Mouse (Mus musculus): ENCODE results near the gene Tspan9. TPM values are rescaled to one million over a fixed set of nuclear protein-coding genes. Genes with fewer than 3 reads are reported as not detected.

The Tspan9 gene
- total RNA-seq, 1 experiment from 2014 or later = 0.67 TPM

DNA sequence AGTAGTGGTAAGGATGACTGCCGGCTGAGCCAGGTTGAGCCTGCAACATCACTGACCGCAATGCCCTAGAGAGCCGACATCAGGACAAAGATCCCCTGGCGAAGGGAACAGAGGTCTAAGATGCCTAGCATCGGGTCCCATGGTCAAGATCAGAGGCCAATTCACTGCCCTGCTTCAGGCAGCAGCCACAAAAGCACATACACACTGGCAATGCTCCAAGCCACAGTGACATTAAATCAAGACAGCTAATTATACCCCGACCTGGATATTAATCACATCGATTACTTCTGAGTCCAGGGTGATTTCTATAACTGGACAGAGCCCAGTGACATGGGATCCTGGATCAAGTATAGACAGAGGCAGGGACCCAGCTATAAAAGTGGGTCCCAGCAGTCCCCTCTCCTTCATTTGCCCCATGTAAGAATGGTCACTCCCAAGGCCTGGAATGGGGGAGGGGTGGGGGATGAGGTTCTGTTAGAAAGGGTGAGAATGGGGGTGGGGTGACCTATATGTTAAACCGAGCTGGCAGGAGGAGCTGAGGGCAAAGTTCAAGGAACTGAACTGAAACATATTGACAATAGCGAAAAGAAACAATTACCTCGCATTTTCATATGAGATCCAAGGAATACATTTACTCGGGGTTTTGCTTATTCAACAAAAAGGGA lies 162.9 kb downstream of the Tspan9 start:
- no peak for ATAC-seq (replicated peaks; ENCODE audit: insufficient number of reproducible peaks, low FRiP score, low TSS enrichment, poor library complexity, severe bottlenecking)

DNA sequence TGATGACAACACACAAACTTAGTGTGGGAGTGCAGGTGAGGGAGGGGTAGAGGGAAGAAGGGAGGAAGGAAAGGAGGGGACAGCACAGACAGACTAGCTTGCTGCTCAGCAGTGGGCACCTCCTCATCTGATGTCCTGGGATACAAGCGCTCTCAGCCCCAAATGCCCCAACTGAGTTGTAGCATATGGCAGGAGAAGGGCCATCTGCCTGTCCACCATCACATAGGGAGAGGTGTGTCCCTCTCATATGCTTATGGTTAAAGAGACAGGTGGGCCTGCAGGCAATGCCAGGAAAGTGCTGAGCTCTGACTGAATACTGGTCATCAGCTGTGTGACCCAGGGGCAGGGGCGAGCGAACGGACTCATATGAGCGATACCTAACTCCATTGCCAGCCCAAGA lies 163.6 kb downstream of the Tspan9 start:
- no peak for ATAC-seq (replicated peaks; ENCODE audit: insufficient number of reproducible peaks, low FRiP score, low TSS enrichment, poor library complexity, severe bottlenecking)

DNA sequence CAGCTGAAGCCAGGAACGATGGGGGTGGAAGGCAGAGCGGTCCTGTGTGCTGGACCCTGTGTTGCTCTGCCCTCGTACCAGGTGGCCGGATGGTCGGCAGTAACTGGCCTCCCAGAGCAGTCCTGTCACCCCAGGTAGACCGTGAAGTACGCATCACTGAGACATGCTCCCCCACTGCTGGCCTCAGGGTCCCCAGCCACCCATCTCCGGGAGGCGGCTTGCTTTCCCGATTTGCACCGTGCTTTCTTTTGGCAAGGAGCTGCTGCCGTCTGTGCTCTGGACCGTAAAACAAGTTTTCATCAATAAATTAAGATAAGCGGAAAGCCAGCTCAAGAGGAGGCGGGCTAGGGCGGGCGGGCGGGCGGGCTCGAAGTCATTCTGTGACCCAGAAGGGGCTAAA lies 164.5 kb downstream of the Tspan9 start:
- ATAC-seq (replicated peaks; ENCODE audit: insufficient number of reproducible peaks, low FRiP score, low TSS enrichment, poor library complexity, severe bottlenecking) = no peak

DNA sequence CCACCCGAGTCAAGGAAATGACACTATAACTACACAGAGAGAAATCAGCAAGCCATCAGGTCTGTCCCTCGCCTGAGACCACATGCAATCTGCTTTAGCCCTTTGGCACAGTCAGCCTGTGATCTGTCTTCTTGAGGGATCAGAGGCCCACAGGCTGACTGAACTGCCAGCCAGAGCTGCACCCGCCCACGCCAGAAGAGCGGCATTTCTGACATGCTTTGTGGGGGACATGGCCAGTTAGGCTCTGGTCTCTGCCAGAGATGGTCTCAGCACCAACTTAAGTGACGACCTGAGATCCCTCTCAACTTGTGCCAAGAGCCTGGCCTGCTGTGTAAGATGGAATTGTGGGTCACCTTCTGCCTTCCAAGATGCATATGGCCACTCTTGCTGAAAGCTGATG lies 166.7 kb downstream of the Tspan9 start:
- no peak for ATAC-seq (replicated peaks; ENCODE audit: insufficient number of reproducible peaks, low FRiP score, low TSS enrichment, poor library complexity, severe bottlenecking)

DNA sequence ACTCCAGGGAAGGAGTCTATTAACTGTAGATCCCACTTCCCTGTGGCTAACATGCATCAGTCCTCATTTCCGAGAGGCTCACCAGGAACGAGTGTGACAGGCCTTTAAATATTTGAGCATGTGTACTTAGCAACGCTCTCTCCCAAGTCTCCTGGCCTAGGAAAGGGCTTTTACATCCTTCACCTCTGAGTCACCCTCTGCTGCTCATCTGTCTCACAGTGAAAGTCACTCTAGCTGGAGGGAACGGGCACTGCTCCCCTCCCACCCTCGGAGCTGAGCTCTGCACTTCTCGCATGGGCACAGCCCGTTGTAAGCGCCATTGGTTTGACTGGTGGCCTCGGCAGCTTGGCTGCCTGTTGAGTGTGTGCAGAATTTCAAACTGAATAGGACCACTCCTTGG lies 169.4 kb downstream of the Tspan9 start:
- no peak for ATAC-seq (replicated peaks; ENCODE audit: insufficient number of reproducible peaks, low FRiP score, low TSS enrichment, poor library complexity, severe bottlenecking)

- ATAC-seq (replicated peaks; ENCODE audit: insufficient number of reproducible peaks, low FRiP score, low TSS enrichment, poor library complexity, severe bottlenecking) = no peak
Observed at GRCm38 (mm10) chr6:127973553-127973952, 169.8 kb downstream of the Tspan9 start.

DNA sequence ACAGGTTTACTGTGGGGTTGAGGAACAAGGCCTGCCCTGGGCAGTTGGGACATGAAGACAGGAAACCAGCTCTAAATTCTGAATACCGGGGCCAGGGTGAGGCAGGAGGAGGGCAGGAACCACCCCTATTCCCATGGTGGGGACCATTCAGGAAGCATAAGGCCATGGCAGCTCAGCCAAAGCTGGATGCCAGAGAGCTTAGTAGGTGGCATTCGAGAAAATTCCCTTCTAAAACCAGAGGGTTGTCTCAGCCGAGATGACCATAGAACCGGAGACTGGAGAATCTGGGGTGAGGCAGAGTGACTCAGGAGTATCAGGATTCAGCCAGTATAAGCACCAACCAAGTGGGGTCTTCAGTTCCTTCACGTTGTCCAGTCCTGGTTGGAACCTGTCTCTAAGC lies 171.5 kb downstream of the Tspan9 start:
- ATAC-seq (replicated peaks; ENCODE audit: insufficient number of reproducible peaks, low FRiP score, low TSS enrichment, poor library complexity, severe bottlenecking) = no peak

GRCm38 (mm10) chr6:127970848-127971247 lies 172.5 kb downstream of the Tspan9 start:
- ATAC-seq (replicated peaks; ENCODE audit: insufficient number of reproducible peaks, low FRiP score, low TSS enrichment, poor library complexity, severe bottlenecking) = no peak

GRCm38 (mm10) chr6:127970120-127970519 lies 173.3 kb downstream of the Tspan9 start:
- no peak for ATAC-seq (replicated peaks; ENCODE audit: insufficient number of reproducible peaks, low FRiP score, low TSS enrichment, poor library complexity, severe bottlenecking)

DNA sequence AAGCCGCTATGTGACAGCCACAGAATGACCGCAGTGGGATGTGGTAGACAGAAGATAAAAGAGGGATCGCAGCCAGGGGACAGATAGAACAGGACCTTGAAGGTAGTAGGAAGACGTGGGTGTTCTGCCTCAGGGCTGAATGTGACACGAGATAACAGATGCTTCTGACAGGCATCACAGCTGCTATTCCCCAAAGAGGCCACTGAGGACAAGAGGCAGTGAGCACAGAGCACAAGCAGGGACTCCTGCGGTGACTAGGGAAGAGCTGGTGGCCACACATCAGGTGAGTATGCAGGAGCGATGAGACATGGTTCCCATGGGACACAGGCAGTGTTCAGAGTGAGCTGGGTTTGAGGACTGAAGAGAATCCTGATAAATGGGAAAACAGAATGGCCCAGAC lies 173.7 kb downstream of the Tspan9 start:
- ATAC-seq (replicated peaks; ENCODE audit: insufficient number of reproducible peaks, low FRiP score, low TSS enrichment, poor library complexity, severe bottlenecking) = no peak

- no peak for ATAC-seq (replicated peaks; ENCODE audit: insufficient number of reproducible peaks, low FRiP score, low TSS enrichment, poor library complexity, severe bottlenecking)
Observed at GRCm38 (mm10) chr6:127965497-127965896, 177.9 kb downstream of the Tspan9 start.

DNA sequence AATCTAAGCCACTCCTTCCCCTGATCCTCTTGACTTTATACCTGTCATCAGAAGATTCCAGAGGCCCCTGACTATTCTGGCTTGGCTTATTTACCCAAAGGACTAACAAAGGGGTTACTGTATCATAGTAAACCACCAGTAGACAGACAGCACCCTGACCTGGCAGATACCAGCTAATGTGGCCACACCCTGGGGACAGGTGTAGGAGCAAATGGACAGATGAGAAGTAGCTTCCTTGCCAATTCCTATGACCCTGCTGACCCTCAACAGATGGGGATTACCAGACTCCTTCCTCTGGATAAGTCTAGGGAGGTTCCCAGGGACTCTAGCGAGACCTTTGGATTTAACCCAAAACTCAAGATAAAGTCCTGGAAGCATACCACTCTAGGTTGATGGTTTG lies 183.2 kb downstream of the Tspan9 start:
- ATAC-seq (replicated peaks; ENCODE audit: insufficient number of reproducible peaks, low FRiP score, low TSS enrichment, poor library complexity, severe bottlenecking) = no peak

- no peak for ATAC-seq (replicated peaks; ENCODE audit: insufficient number of reproducible peaks, low FRiP score, low TSS enrichment, poor library complexity, severe bottlenecking)
Observed at GRCm38 (mm10) chr6:127956172-127956571, 187.2 kb downstream of the Tspan9 start.

DNA sequence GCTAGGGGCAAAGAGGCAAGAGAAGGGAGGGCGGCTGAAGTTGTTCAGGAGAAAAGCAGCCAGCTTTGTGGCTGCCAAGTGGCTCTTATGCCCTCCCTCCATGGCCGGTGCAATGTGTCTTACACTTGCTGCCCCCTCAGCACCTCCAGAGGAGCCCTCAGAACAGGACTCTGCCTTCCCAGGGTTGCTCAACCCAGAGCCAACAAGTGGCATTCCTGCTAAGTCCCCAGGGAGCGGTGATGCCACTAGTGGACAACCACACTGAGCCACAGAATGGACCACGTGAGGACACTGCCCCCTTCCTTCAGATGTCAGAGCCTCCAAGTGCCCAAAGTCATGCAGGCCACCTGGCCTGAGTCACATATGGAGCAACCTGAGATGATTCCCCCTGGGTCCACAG lies 190.3 kb downstream of the Tspan9 start:
- no peak for ATAC-seq (replicated peaks; ENCODE audit: insufficient number of reproducible peaks, low FRiP score, low TSS enrichment, poor library complexity, severe bottlenecking)

GRCm38 (mm10) chr6:127949885-127950284 lies 193.5 kb downstream of the Tspan9 start:
- ATAC-seq (replicated peaks; ENCODE audit: insufficient number of reproducible peaks, low FRiP score, low TSS enrichment, poor library complexity, severe bottlenecking) = no peak

DNA sequence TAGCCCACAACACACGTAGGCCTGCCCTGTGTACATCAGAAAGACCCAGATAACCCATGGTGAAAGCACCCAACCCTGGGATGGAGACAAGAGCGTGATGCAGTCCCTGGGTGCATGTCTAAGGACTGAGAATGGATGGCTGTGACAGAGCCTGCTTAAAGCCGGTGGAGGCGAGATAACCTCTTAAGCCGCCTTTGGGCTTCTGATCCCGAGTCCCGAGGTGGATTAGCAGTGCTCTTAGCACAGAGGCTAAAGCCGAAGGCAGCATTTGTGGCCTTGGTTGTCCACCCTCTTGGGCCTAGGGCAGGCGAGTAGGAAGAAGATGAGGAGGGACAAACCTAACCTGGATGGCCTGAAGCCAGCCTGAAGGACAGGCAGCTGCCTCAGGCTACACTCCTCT lies 194.7 kb downstream of the Tspan9 start:
- no peak for ATAC-seq (replicated peaks; ENCODE audit: insufficient number of reproducible peaks, low FRiP score, low TSS enrichment, poor library complexity, severe bottlenecking)

GRCm38 (mm10) chr6:127945725-127946124 lies 197.7 kb downstream of the Tspan9 start:
- no peak for ATAC-seq (replicated peaks; ENCODE audit: insufficient number of reproducible peaks, low FRiP score, low TSS enrichment, poor library complexity, severe bottlenecking)

- ATAC-seq (replicated peaks; ENCODE audit: insufficient number of reproducible peaks, low FRiP score, low TSS enrichment, poor library complexity, severe bottlenecking) = no peak
Observed at GRCm38 (mm10) chr6:127942421-127942820, 201.0 kb downstream of the Tspan9 start.

GRCm38 (mm10) chr6:127935105-127935504 lies 208.3 kb downstream of the Tspan9 start:
- no peak for ATAC-seq (replicated peaks; ENCODE audit: insufficient number of reproducible peaks, low FRiP score, low TSS enrichment, poor library complexity, severe bottlenecking)

DNA sequence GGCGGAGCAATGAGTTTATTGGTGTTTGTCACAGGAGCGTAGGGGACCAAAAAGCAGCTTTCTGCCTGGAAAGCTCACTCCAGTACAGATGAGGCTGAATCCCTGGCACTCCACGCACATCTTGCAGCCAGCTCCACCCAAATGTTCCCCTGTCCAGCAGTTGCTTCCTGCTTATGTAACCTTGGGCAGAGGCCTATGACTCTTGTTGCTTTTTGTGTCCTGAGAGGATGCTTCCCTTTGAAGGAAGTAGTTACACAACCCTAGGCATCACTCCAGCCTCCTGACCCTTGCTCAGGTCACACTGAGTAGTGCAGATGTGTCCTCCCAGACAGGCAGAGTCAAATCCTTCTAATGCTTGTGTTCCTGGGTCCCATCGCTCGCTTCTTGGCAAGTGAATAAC lies 209.6 kb downstream of the Tspan9 start:
- no peak for ATAC-seq (replicated peaks; ENCODE audit: insufficient number of reproducible peaks, low FRiP score, low TSS enrichment, poor library complexity, severe bottlenecking)

DNA sequence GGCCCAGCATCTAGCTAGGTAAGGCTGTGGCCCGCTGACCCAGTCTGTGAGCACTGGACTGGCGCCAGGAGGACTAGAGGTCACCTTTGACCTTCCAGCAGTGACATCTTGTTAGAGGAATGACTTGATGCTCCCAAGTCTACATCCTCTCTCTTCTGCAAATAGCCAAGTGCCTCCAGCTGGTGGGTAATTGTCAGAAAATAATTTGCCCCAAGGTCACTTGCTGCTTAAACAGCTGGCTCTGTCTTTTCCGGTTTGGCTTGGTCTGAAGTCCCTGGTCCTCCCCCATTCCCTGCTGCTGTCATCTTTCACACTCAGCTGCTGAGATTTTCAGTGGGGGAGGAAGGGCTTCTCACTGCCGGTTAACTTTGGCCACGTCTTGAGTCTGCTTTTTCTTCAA lies 210.7 kb downstream of the Tspan9 start:
- ATAC-seq (replicated peaks; ENCODE audit: insufficient number of reproducible peaks, low FRiP score, low TSS enrichment, poor library complexity, severe bottlenecking) = no peak

All from monocyte, adult 5-6 weeks (primary cell).